Mouse (Mus musculus) activated CD4-positive, CD25-positive, alpha-beta regulatory T cell (primary cell): ENCODE measurements around the gene Smbd1. TPM values are rescaled to one million over a fixed set of nuclear protein-coding genes. Genes with fewer than 3 reads are reported as not detected.

Experiments used
- polyA plus RNA-seq, 2 experiments: library from polyadenylated mRNA; unstranded; fragments of 100-300 nt; shearing (Covaris generic); gene quantifications; one replicate each; pipeline ENCODE4 v1.2.1; 2017

Smbd1 gene
- polyA plus RNA-seq: not detected

DNA sequence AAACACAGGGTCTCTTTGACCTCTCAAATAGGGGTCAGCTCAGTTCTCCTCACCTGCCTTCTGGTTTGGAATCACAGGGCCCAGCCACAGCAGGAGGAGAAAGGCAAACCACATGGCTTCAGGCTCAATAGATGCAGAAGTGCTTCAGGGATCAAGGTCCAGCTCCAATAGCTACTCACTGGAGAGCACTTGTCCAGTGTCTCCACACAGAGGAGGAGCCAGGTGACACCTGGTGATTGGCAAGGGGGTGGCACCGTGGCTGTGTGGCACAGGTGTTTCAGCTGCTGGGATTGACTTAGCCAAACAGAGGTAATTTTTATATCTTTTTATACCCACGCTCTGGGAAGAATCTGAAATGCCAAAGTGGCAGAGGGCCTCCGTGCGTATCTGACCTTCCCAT is at the start of gene Smbd1:
Smbd1 (minus strand) TSS at position 157 of the 400 bp plus-strand sequence.

DNA sequence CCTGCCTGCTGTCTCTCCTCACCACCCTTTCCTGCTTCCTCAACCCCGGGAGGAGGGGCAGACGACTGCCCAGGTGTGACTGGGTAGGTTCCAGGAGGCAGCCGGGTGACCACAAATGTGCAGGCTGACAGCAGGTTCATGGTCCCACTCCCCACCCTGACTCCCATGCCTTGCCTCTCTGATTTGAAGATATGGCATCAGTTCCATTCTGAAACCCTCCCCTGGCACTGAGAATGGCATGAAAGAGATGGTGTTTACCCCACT is 12.9 kb downstream of the Smbd1 start, which contains the start of gene Muc20:
Muc20 (minus strand) TSS at position 10 of the 264 bp plus-strand sequence.

Other genes starting within 250 kb of the Smbd1 start
- gene Tfrc, start 201.6 kb downstream of the Smbd1 start, polyA plus RNA-seq: 10 to 100 TPM; 34.8 to 49.1 TPM
- 10 to 100 TPM; 15.7 to 24.1 TPM for gene Tnk2, start 166.6 kb downstream of the Smbd1 start, polyA plus RNA-seq
- gene Muc4, start 74.6 kb downstream of the Smbd1 start, polyA plus RNA-seq: under 1 TPM; 0.32 to 0.44 TPM
- 1 to 10 TPM in 1 of 2 experiments, under 1 TPM in 1; 0.93 to 9.7 TPM for gene Muc20, start 13.0 kb downstream of the Smbd1 start, polyA plus RNA-seq
- gene Fyttd1, start 67.0 kb upstream of the Smbd1 start, polyA plus RNA-seq: 10 to 100 TPM; 50.1 to 78.3 TPM
- 10 to 100 TPM; 11.0 to 11.2 TPM for gene Rubcn, start 67.3 kb upstream of the Smbd1 start, polyA plus RNA-seq
- gene Lrch3, start 103.6 kb upstream of the Smbd1 start, polyA plus RNA-seq: 10 to 100 TPM; 50.8 to 65.2 TPM
- gene Iqcg, start 245.7 kb upstream of the Smbd1 start, polyA plus RNA-seq: 1 to 10 TPM in 1 of 2 experiments, under 1 TPM in 1; 0.48 to 1.4 TPM
- 100 to 1,000 TPM; 557 to 919 TPM for gene Rpl35a, start 246.0 kb upstream of the Smbd1 start, polyA plus RNA-seq